Mouse (Mus musculus) limb, embryonic 11.5 days (tissue): Measurements from ENCODE around the gene Tuba1c. TPM values are rescaled to one million over a fixed set of nuclear protein-coding genes. Genes with fewer than 3 reads are reported as not detected.

Experiments used
- ATAC-seq: fragments of 200-750 bp; cut with Nextera tagmentation; 2 replicates; pipeline ENCODE4 v1.8.0; 2017; ENCODE audit warnings: low read depth; ENCODE audit not compliant: insufficient number of reproducible peaks, low FRiP score, low TSS enrichment
- DNase-seq: peaks from one replicate; pipeline ENCODE4 v3.0.0-alpha.2; 2015; ENCODE audit warnings: low spot score
- H3K27ac ChIP-seq: fragments of 300-500 bp; sonication (generic); replicated peaks from 2 replicates; pipeline ENCODE4 v1.5.1; 2014; ENCODE audit warnings: low read depth, mild to moderate bottlenecking, low read length
- H3K27me3 ChIP-seq: fragments of 300-500 bp; sonication (generic); 2 replicates; pipeline ENCODE4 v1.6.1; 2014; ENCODE audit warnings: mild to moderate bottlenecking, low read length, mixed read lengths; ENCODE audit not compliant: control insufficient read depth, insufficient read depth
- H3K36me3 ChIP-seq: fragments of 300-500 bp; sonication (generic); 2 replicates; pipeline ENCODE4 v1.6.1; 2014; ENCODE audit warnings: mild to moderate bottlenecking, low read length, moderate library complexity, mixed read lengths; ENCODE audit not compliant: control insufficient read depth, insufficient read depth
- H3K4me1 ChIP-seq: fragments of 300-500 bp; sonication (generic); 2 replicates; pipeline ENCODE4 v1.6.1; 2014; ENCODE audit warnings: low read length, mixed read lengths; ENCODE audit not compliant: control insufficient read depth, insufficient read depth
- H3K4me2 ChIP-seq: fragments of 300-500 bp; sonication (generic); 2 replicates; pipeline ENCODE4 v1.6.1; 2014; ENCODE audit warnings: low read depth, mild to moderate bottlenecking, moderate library complexity; ENCODE audit not compliant: severe bottlenecking
- H3K4me3 ChIP-seq: fragments of 300-500 bp; sonication (generic); 2 replicates; pipeline ENCODE4 v1.5.1; 2014; ENCODE audit warnings: low read depth, low read length
- H3K9ac ChIP-seq: fragments of 300-500 bp; sonication (generic); 2 replicates; pipeline ENCODE4 v1.6.1; 2014; ENCODE audit warnings: mild to moderate bottlenecking, low read length
- H3K9me3 ChIP-seq: fragments of 300-500 bp; sonication (generic); 2 replicates; pipeline ENCODE4 v1.6.1; 2016; ENCODE audit warnings: low read length; ENCODE audit not compliant: control insufficient read depth
- WGBS: fragments of 180-500 bp; shearing (Covaris S2); extraction: QIAGEN DNeasy Blood & Tissue Kit; methylation state at CpG from one replicate; pipeline ENCODE4 v1.1.7; 2014; 5-methylcytosine and 5-hydroxymethylcytosine counted together
- polyA plus RNA-seq: library from polyadenylated mRNA; unstranded; fragments of >200 nt; fragmentation: Nextera tagmentation; extraction: Ambion mirVana; gene quantifications from 2 replicates; pipeline ENCODE4 v1.2.1, GENCODE M21; 2014

Gene Tuba1c
- 146 and 157 TPM in 2 replicates for polyA plus RNA-seq

DNA sequence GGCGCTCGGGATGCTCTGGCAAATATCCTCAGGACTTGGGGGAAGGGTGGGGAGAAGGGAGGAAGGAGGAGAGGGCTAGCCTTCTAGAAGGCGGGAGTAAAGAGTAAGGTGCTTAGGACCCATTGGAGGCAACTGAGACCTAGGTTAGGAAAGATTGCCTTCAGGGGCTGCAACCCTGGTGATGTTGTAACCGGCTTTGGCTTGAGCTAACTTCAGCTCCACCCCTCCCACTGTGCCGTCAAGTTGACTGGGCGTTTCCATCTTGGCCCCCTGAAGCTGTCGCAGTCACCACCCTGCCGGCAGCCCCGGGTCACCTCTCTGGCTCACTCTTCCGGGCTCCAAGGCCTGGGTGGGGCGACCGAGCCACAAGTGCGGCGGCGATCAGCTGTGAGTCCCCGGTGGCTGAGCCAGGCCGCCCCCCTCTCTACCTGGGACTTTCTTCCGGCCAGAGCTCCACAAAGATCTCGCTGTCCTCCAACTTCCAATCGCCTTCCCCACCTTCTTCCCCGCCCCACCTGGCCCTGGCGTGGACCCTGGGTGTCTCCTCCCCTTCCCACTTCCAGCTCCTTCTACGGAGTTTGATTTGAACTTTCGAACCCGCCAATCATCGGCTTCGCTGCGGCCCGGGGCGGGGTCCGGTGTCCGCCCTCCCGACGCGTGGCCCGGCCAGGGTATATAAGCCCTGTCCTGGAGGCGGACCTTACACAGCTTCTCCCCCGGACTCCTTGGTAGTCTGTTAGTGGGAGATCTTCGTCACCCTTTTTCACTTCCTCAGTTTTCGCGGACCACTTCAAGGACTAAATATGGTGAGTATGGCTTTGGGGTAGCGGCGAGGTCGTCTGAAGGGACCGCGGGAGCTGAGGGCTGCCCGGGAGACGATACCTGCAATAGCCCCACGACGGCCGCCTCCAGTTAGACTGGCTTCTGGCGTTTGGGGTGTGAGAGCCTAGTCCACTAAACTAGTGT is at the start of gene Tuba1c:
Tuba1c (plus strand) TSS at position 273 of the 966 bp plus-strand sequence.
- peak within 1 kb of the TSS; percentile 38 for H3K9ac ChIP-seq
- H3K36me3 ChIP-seq: peaks cover 2% of the 10 kb centered on the region; the same call in 1 of the 2 replicates
- H3K27me3 ChIP-seq: no peaks in the 10 kb centered on the region
- under 1% methylated on average over 52 of the region's 52 CpGs for WGBS
- peak within 1 kb of the TSS; percentile 76 for H3K4me2 ChIP-seq
- DNase-seq (peak; percentile 95), ATAC-seq (peak; percentile 94)
- peaks cover 8% of the 10 kb centered on the region; the same call in 1 of the 2 replicates for H3K4me1 ChIP-seq
- peak within 1 kb of the TSS; percentile 48; the same call in 1 of the 2 replicates for H3K27ac ChIP-seq
- H3K4me3 ChIP-seq: peak within 1 kb of the TSS; percentile 56
- H3K9me3 ChIP-seq: no peaks in the 10 kb centered on the region

- no peak overlapping the region for H3K4me2 ChIP-seq
- H3K9ac ChIP-seq: no peak overlapping the region
- H3K4me1 ChIP-seq: 0 out of 2 replicates have a peak, but pooled peaks cover 10% of the 10 kb centered on the region
- DNase-seq (no peak), ATAC-seq (no peak)
- H3K27me3 ChIP-seq: no peaks in the 10 kb centered on the region
- no peaks in the 10 kb centered on the region for H3K9me3 ChIP-seq
- H3K4me3 ChIP-seq: no peak overlapping the region
- WGBS: 33% methylated on average over 7 of the region's 7 CpGs
- no peak overlapping the region for H3K27ac ChIP-seq
- no peaks in the 10 kb centered on the region for H3K36me3 ChIP-seq
Observed at GRCm38 (mm10) chr15:98980012-98980614, 49.6 kb upstream of the Tuba1c start.

DNA sequence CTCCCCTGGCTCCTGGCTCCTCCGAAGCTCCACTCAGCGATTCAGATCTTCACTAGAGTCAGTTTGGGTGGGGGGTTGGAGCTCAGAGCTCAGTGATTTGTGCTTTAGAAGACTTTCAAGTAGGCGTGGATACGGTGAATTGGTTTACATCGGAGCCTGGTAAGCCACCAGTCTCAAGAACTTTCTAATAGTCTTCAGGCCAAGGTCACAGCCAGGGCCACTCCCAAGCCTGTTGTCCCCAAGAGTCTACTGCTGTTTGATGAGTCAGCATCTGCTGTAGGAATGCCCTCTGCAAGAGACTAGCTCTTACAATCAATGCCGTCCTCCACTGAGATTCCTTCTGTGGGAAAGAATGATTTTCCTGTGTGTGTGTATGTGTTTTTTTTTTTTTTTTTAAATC is 47.6 kb upstream of the Tuba1c start:
- ATAC-seq (no peak), DNase-seq (no peak)
- Histone ChIP-seq H3K36me3 (no peaks in the 10 kb centered on the region), H3K4me3 (no peak overlapping the region), H3K4me1 (0 out of 2 replicates have a peak, but pooled peaks cover 11% of the 10 kb centered on the region), H3K27me3 (no peaks in the 10 kb centered on the region), H3K27ac (no peak overlapping the region), H3K4me2 (no peak overlapping the region), H3K9me3 (no peaks in the 10 kb centered on the region), H3K9ac (no peak overlapping the region)
- WGBS: 87% methylated on average over 6 of the region's 6 CpGs

DNA sequence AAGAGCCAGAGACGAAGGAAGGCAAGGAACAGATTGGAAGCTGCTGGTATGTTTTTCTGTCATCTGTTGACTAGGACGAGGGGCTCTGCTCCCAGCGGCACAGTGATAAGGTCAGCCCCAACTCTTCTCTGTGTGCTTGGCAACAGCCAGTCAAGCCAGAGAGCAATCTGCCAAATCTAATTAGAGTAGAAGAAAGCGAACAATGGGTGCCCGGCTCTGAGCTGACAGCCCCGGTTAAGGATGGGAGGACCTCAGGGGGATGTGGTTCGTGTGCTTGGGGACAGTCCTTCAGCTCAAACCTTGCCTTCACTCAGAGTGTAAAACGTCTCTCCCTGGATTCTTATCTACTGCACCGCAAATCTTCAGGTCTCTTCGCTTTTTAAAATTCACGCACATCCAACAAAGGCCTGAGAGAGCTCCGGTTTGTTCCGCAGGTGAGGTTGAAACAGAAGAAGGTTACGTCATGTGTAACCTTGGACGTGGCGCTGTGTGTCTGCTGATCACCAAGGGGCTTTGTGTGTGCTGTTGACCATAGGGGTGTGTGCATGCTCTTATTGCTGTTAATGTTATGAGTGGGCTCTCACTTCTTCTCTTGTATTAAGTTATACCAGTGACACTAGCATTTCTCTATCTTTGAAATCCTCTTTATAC is 46.1 kb upstream of the Tuba1c start:
- no peak for DNase-seq
- peaks cover 15% of the 10 kb centered on the region; the same call in 1 of the 2 replicates for H3K4me1 ChIP-seq

DNA sequence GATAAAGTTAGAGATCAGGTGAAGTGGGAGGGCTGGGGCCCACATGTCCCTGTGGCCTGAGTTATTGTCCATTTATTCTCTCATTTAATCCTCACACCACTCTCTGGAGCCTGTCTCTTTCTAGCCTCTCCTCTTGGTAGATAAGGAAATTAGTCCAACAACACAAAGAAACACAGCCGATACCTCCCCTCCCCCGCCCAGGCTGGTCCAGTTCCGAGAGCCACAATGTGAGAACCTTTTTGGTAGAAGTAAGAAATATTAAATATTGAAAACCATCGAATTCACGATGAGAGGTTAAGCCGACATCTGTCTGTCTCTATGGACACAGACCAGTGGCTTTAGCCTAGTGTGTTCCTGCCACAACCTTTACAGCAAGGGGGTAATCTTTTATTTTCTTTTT is 45.0 kb upstream of the Tuba1c start:
- 69% methylated on average over 6 of the region's 6 CpGs for WGBS
- no peak overlapping the region for H3K9ac ChIP-seq
- no peak for DNase-seq
- H3K27me3 ChIP-seq: no peaks in the 10 kb centered on the region
- no peak overlapping the region for H3K4me3 ChIP-seq
- ATAC-seq: no peak
- H3K4me2 ChIP-seq: no peak overlapping the region
- H3K36me3 ChIP-seq: no peaks in the 10 kb centered on the region
- H3K9me3 ChIP-seq: no peaks in the 10 kb centered on the region
- H3K4me1 ChIP-seq: peaks cover 12% of the 10 kb centered on the region; the same call in 1 of the 2 replicates
- H3K27ac ChIP-seq: no peak overlapping the region

More for the DNA sequence above, 46.1 kb upstream of the Tuba1c start:
- Histone ChIP-seq H3K9ac (no peak overlapping the region), H3K27me3 (no peaks in the 10 kb centered on the region), H3K36me3 (no peaks in the 10 kb centered on the region), H3K27ac (no peak overlapping the region), H3K4me3 (no peak overlapping the region), H3K4me2 (no peak overlapping the region), H3K9me3 (no peaks in the 10 kb centered on the region)
- 55% methylated on average over 16 of the region's 16 CpGs for WGBS
- no peak for ATAC-seq

DNA sequence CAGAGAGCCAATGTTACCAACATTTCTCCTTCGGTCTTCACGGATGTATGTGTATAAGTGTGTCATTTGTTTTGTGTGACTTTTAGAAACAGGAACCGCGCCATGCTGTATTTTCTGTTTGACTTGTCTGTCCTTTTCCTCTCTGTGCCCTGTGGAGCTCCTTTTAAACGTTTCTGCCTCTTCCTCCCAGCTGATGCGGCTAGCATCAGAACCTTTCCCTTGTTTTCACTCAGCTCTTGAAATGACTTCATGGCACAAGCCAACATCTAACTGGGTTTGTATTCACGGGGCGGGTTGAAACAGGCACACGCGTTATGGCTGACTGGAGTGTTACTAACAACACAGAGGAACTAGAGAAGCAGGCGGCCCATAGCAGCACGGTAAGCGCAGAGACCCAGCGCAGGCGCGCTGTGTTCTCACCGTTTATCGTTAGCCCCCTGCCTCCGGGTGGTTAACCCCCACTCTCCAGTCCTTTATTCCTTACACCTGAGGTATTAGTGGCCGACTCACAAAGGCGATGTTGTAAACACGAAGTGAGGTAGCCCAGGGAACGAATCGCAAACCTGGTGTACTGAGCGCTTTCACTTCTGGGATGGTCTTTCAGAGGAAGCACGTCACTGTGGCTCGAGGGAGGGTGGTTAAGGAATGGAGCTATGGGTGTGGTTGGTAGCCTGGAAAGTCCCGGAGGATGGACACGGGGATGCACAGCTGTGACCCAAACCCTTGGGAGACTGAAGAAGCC is 44.3 kb upstream of the Tuba1c start:
- 7% methylated on average over 29 of the region's 29 CpGs for WGBS

GRCm38 (mm10) chr15:98985982-98986715 is 43.5 kb upstream of the Tuba1c start:
- Histone ChIP-seq H3K27me3 (no peaks in the 10 kb centered on the region), H3K36me3 (no peaks in the 10 kb centered on the region), H3K9me3 (no peaks in the 10 kb centered on the region), H3K9ac (peak overlapping the region; percentile 69), H3K4me2 (peak overlapping the region; percentile 63), H3K4me1 (peaks cover 16% of the 10 kb centered on the region; the same call in 1 of the 2 replicates), H3K4me3 (peak overlapping the region; percentile 35), H3K27ac (peak overlapping the region; percentile 71)
- DNase-seq (no peak), ATAC-seq (no peak)
- 41% methylated on average over 12 of the region's 12 CpGs for WGBS

More for the DNA sequence above, 44.3 kb upstream of the Tuba1c start:
- peak; percentile 66 for ATAC-seq
- peak overlapping the region; percentile 69 for H3K9ac ChIP-seq
- H3K9me3 ChIP-seq: no peaks in the 10 kb centered on the region
- no peaks in the 10 kb centered on the region for H3K27me3 ChIP-seq
- H3K4me2 ChIP-seq: peak overlapping the region; percentile 63
- DNase-seq: peak; percentile 74
- H3K27ac ChIP-seq: peak overlapping the region; percentile 71
- H3K4me3 ChIP-seq: peak overlapping the region; percentile 35
- H3K36me3 ChIP-seq: no peaks in the 10 kb centered on the region
- peaks cover 16% of the 10 kb centered on the region; the same call in 1 of the 2 replicates for H3K4me1 ChIP-seq
